Mouse (Mus musculus): ENCODE data around the gene Bmpr1b. TPM values are rescaled to one million over a fixed set of nuclear protein-coding genes. Genes with fewer than 3 reads are reported as not detected.

Bmpr1b gene
- total RNA-seq, 2 experiments from 2014 or later: 15.4 to 17.4 TPM

- intact Hi-C loops (cut with DNase I): no loop called here
- DNase-seq (ENCODE audit: low spot score in 2 of 2): no peak
Measured at GRCm38 (mm10) chr3:142049093-142049492, 120.1 kb downstream of the Bmpr1b start.

- no peak for DNase-seq (ENCODE audit: low spot score in 2 of 2)
- intact Hi-C loops (cut with DNase I): no loop called here
Measured at GRCm38 (mm10) chr3:142048493-142048892, 120.7 kb downstream of the Bmpr1b start.

GRCm38 (mm10) chr3:142043463-142043862, 125.8 kb downstream of the Bmpr1b start:
- DNase-seq (ENCODE audit: low spot score in 2 of 2): no peak
- intact Hi-C loops (cut with DNase I): no loop called here

- intact Hi-C loops (cut with DNase I): no loop called here
Measured at GRCm38 (mm10) chr3:142043006-142043405, 126.2 kb downstream of the Bmpr1b start.

GRCm38 (mm10) chr3:142040345-142040744, 128.9 kb downstream of the Bmpr1b start:
- no peak for DNase-seq (ENCODE audit: low spot score in 2 of 2)
- intact Hi-C loops (cut with DNase I): no loop called here

More at GRCm38 (mm10) chr3:142043006-142043405, 126.2 kb downstream of the Bmpr1b start:
- DNase-seq (ENCODE audit: low spot score in 2 of 2): no peak

GRCm38 (mm10) chr3:142034160-142034559, 135.1 kb downstream of the Bmpr1b start:
- intact Hi-C loops (cut with DNase I): loop anchor here (5.0 kb wide), 1 partner anchor 147 kb away; no protein-coding TSS in a partner anchor
- no peak for DNase-seq (ENCODE audit: low spot score in 2 of 2)

GRCm38 (mm10) chr3:142019716-142020115, 149.5 kb downstream of the Bmpr1b start:
- DNase-seq (ENCODE audit: low spot score in 2 of 2): no peak
- intact Hi-C loops (cut with DNase I): no loop called here

- DNase-seq (ENCODE audit: low spot score in 2 of 2): no peak
- intact Hi-C loops (cut with DNase I): no loop called here
Measured at GRCm38 (mm10) chr3:141984548-141984947, 184.7 kb downstream of the Bmpr1b start.

GRCm38 (mm10) chr3:141981613-141982432, 187.4 kb downstream of the Bmpr1b start:
- intact Hi-C loops (cut with DNase I): no loop called here

GRCm38 (mm10) chr3:141966244-141966643, 203.0 kb downstream of the Bmpr1b start:
- DNase-seq (ENCODE audit: low spot score in 2 of 2): no peak
- intact Hi-C loops (cut with DNase I): no loop called here

More at GRCm38 (mm10) chr3:141981613-141982432, 187.4 kb downstream of the Bmpr1b start:
- DNase-seq (ENCODE audit: low spot score in 2 of 2): peak; percentile 5 to 8

- no peak for DNase-seq (ENCODE audit: low spot score in 2 of 2)
- intact Hi-C loops (cut with DNase I): no loop called here
Measured at GRCm38 (mm10) chr3:141952931-141953330, 216.3 kb downstream of the Bmpr1b start.

- intact Hi-C loops (cut with DNase I): no loop called here
- no peak for DNase-seq (ENCODE audit: low spot score in 2 of 2)
Measured at GRCm38 (mm10) chr3:141950642-141951041, 218.6 kb downstream of the Bmpr1b start.

- no peak for DNase-seq (ENCODE audit: low spot score in 2 of 2)
- intact Hi-C loops (cut with DNase I): no loop called here
Measured at GRCm38 (mm10) chr3:141948506-141948905, 220.7 kb downstream of the Bmpr1b start.

GRCm38 (mm10) chr3:141948096-141948495, 221.1 kb downstream of the Bmpr1b start:
- no peak for DNase-seq (ENCODE audit: low spot score in 2 of 2)
- intact Hi-C loops (cut with DNase I): no loop called here

GRCm38 (mm10) chr3:141946846-141947245, 222.4 kb downstream of the Bmpr1b start:
- intact Hi-C loops (cut with DNase I): no loop called here

GRCm38 (mm10) chr3:141943317-141943742, 225.9 kb downstream of the Bmpr1b start:
- intact Hi-C loops (cut with DNase I): no loop called here
- no peak for DNase-seq (ENCODE audit: low spot score in 2 of 2)

More at GRCm38 (mm10) chr3:141946846-141947245, 222.4 kb downstream of the Bmpr1b start:
- no peak for DNase-seq (ENCODE audit: low spot score in 2 of 2)

GRCm38 (mm10) chr3:141940207-141940606, 229.0 kb downstream of the Bmpr1b start:
- intact Hi-C loops (cut with DNase I): no loop called here
- no peak for DNase-seq (ENCODE audit: low spot score in 2 of 2)

- intact Hi-C loops (cut with DNase I): no loop called here
- DNase-seq (ENCODE audit: low spot score in 2 of 2): peak in 1 of 2 experiments; percentile 7
Measured at GRCm38 (mm10) chr3:141936594-141937272, 232.5 kb downstream of the Bmpr1b start.

GRCm38 (mm10) chr3:141932956-141933355, 236.3 kb downstream of the Bmpr1b start:
- intact Hi-C loops (cut with DNase I): no loop called here
- peak in 1 of 2 experiments; percentile 21 for DNase-seq (ENCODE audit: low spot score in 2 of 2)

- intact Hi-C loops (cut with DNase I): no loop called here
- peak in 1 of 2 experiments; percentile 18 for DNase-seq (ENCODE audit: low spot score in 2 of 2)
Measured at GRCm38 (mm10) chr3:141931372-141932092, 237.7 kb downstream of the Bmpr1b start.

Measured in left cerebral cortex, postnatal 36 days (tissue).